Mouse (Mus musculus) neutrophil, adult 5-6 weeks (primary cell): Measurements from ENCODE around the gene Cmtm1. TPM values are rescaled to one million over a fixed set of nuclear protein-coding genes. Genes with fewer than 3 reads are reported as not detected.

Experiments used
- ATAC-seq: fragments of 151-379, 151-347 bp; 2 replicates; pipeline ENCODE4 v1.8.0; 2017; ENCODE audit warnings: mild to moderate bottlenecking, moderate TSS enrichment; ENCODE audit not compliant: insufficient number of reproducible peaks, poor library complexity, low FRiP score, severe bottlenecking; ENCODE audit errors: extremely low read depth
- total RNA-seq: library from RNA; stranded (forward); fragments of 200-1000 nt; gene quantifications from 2 replicates; pipeline ENCODE4 v1.2.3, GENCODE M21; 2017

Gene Cmtm1
- total RNA-seq, 1 experiment from 2014 or later = not detected

- no peak for ATAC-seq
Observed at GRCm38 (mm10) chr8:104249442-104249996, 60.4 kb downstream of the Cmtm1 start.

- peak; percentile 72 for ATAC-seq
Observed at GRCm38 (mm10) chr8:104248276-104248675, 61.7 kb downstream of the Cmtm1 start, which contains the start of gene Tk2. TSS of gene Tk2 (minus strand) at chr8:104248558.

- no peak for ATAC-seq
Observed at GRCm38 (mm10) chr8:104247908-104248275, 62.1 kb downstream of the Cmtm1 start.

GRCm38 (mm10) chr8:104247054-104247907 is 62.7 kb downstream of the Cmtm1 start:
- peak; percentile 76 for ATAC-seq

- no peak for ATAC-seq
Observed at GRCm38 (mm10) chr8:104246621-104247020, 63.3 kb downstream of the Cmtm1 start.

Other genes starting within 250 kb of the Cmtm1 start
- 1.5 TPM in 1 of 2 replicates, not detected in the other for gene Cdh5, start 208.5 kb downstream of the Cmtm1 start, total RNA-seq
- 0.12 TPM in 2 replicates for gene Bean1, start 139.7 kb downstream of the Cmtm1 start, total RNA-seq
- gene Tk2, start 61.6 kb downstream of the Cmtm1 start, total RNA-seq = 83.1 and 93.4 TPM in 2 replicates
- 82.9 and 88.5 TPM in 2 replicates for gene Cklf, start 59.3 kb downstream of the Cmtm1 start, total RNA-seq
- not detected in 2 replicates for gene Cmtm2a, start 17.0 kb downstream of the Cmtm1 start, total RNA-seq
- gene Gm45711, start 64 bp downstream of the Cmtm1 start, total RNA-seq = not detected in 2 replicates
- gene Gm11020, start 11.4 kb upstream of the Cmtm1 start, total RNA-seq = not detected in 2 replicates
- not detected in 2 replicates for gene Cmtm2b, start 12.1 kb upstream of the Cmtm1 start, total RNA-seq
- 3.8 and 7.2 TPM in 2 replicates for gene Cmtm3, start 29.3 kb upstream of the Cmtm1 start, total RNA-seq
- gene Cmtm4, start 85.7 kb upstream of the Cmtm1 start, total RNA-seq = 0.49 and 0.81 TPM in 2 replicates
- 69.2 TPM in 2 replicates for gene Dync1li2, start 132.9 kb upstream of the Cmtm1 start, total RNA-seq
- gene Terb1, start 199.8 kb upstream of the Cmtm1 start, total RNA-seq = 0.81 and 1.2 TPM in 2 replicates
- 98.6 and 98.9 TPM in 2 replicates for gene Nae1, start 224.5 kb upstream of the Cmtm1 start, total RNA-seq
- 2.2 and 2.4 TPM in 2 replicates for gene Car7, start 224.5 kb upstream of the Cmtm1 start, total RNA-seq